Mouse (Mus musculus) brown adipose tissue, adult 24 weeks (tissue): ENCODE results near the gene Tufm. TPM values are rescaled to one million over a fixed set of nuclear protein-coding genes. Genes with fewer than 3 reads are reported as not detected.

Experiments
- H3K27ac ChIP-seq: fragments of 200-500 bp; replicated peaks from 2 replicates; pipeline ENCODE4 v1.5.1; 2012; ENCODE audit warnings: low read depth, mild to moderate bottlenecking, low read length
- H3K4me1 ChIP-seq: fragments of 200-500 bp; 2 replicates; pipeline ENCODE4 v1.6.1; 2012; ENCODE audit warnings: low read length, mixed read lengths; ENCODE audit not compliant: control insufficient read depth, insufficient read depth, insufficient read length
- H3K4me3 ChIP-seq: fragments of 200-500 bp; 2 replicates; pipeline ENCODE4 v1.5.1; 2012; ENCODE audit warnings: low read depth, mild to moderate bottlenecking, low read length, moderate library complexity; ENCODE audit not compliant: insufficient read depth
- polyA plus RNA-seq: library from polyadenylated mRNA; stranded (reverse); fragments of >200 nt; gene quantifications from 2 replicates; pipeline ENCODE4 v1.2.4, GENCODE M21; 2012; ENCODE audit not compliant: missing spikeins, insufficient read depth, insufficient read length

Tufm gene
- polyA plus RNA-seq, 1 experiment = 254 TPM

- H3K27ac ChIP-seq = peak overlapping the region; percentile 82
- H3K4me1 ChIP-seq = no peaks in the 10 kb centered on the region
- H3K4me3 ChIP-seq = peak overlapping the region; percentile 84
Measured at GRCm38 (mm10) chr7:126502023-126502741, 15.0 kb downstream of the Tufm start.

GRCm38 (mm10) chr7:126502751-126503150 lies 15.6 kb downstream of the Tufm start:
- Histone ChIP-seq H3K4me3 (peak overlapping the region; percentile 84), H3K4me1 (no peaks in the 10 kb centered on the region), H3K27ac (peak overlapping the region; percentile 82)

GRCm38 (mm10) chr7:126503273-126503878 lies 16.2 kb downstream of the Tufm start, which contains the start of gene Atxn2l:
Gene Atxn2l, minus strand, starts transcription at chr7:126503437.
- Histone ChIP-seq H3K27ac (peak within 1 kb of the TSS; percentile 82), H3K4me3 (peak within 1 kb of the TSS; percentile 84), H3K4me1 (no peaks in the 10 kb centered on the region)

- Histone ChIP-seq H3K4me3 (no peak overlapping the region), H3K4me1 (no peaks in the 10 kb centered on the region), H3K27ac (no peak overlapping the region)
Measured at GRCm38 (mm10) chr7:126504913-126505312, 17.8 kb downstream of the Tufm start.

GRCm38 (mm10) chr7:126507126-126507778 lies 20.1 kb downstream of the Tufm start:
- no peak overlapping the region for H3K4me3 ChIP-seq
- no peak overlapping the region for H3K27ac ChIP-seq
- H3K4me1 ChIP-seq = no peaks in the 10 kb centered on the region

- Histone ChIP-seq H3K4me1 (no peaks in the 10 kb centered on the region), H3K4me3 (no peak overlapping the region), H3K27ac (no peak overlapping the region)
Measured at GRCm38 (mm10) chr7:126511287-126511686, 24.1 kb downstream of the Tufm start.

- Histone ChIP-seq H3K27ac (no peak overlapping the region), H3K4me1 (no peaks in the 10 kb centered on the region)
Measured at GRCm38 (mm10) chr7:126518261-126518941, 31.2 kb downstream of the Tufm start.

GRCm38 (mm10) chr7:126519513-126519912 lies 32.4 kb downstream of the Tufm start:
- Histone ChIP-seq H3K27ac (no peak overlapping the region), H3K4me3 (no peak overlapping the region), H3K4me1 (no peaks in the 10 kb centered on the region)

More at GRCm38 (mm10) chr7:126518261-126518941, 31.2 kb downstream of the Tufm start:
- no peak overlapping the region for H3K4me3 ChIP-seq

- H3K4me3 ChIP-seq = no peak overlapping the region
- no peaks in the 10 kb centered on the region for H3K4me1 ChIP-seq
- no peak overlapping the region for H3K27ac ChIP-seq
Measured at GRCm38 (mm10) chr7:126523316-126523715, 36.2 kb downstream of the Tufm start.

GRCm38 (mm10) chr7:126528166-126528577 lies 41.0 kb downstream of the Tufm start:
- no peaks in the 10 kb centered on the region for H3K4me1 ChIP-seq
- peak overlapping the region; percentile 14; the same call in 1 of the 2 replicates for H3K4me3 ChIP-seq
- no peak overlapping the region for H3K27ac ChIP-seq

- H3K4me1 ChIP-seq = no peaks in the 10 kb centered on the region
- H3K4me3 ChIP-seq = no peak overlapping the region
- H3K27ac ChIP-seq = no peak overlapping the region
Measured at GRCm38 (mm10) chr7:126533434-126533833, 46.3 kb downstream of the Tufm start.

GRCm38 (mm10) chr7:126535766-126536165 lies 48.6 kb downstream of the Tufm start:
- Histone ChIP-seq H3K27ac (no peak overlapping the region), H3K4me1 (no peaks in the 10 kb centered on the region), H3K4me3 (peak overlapping the region; percentile 58)

DNA sequence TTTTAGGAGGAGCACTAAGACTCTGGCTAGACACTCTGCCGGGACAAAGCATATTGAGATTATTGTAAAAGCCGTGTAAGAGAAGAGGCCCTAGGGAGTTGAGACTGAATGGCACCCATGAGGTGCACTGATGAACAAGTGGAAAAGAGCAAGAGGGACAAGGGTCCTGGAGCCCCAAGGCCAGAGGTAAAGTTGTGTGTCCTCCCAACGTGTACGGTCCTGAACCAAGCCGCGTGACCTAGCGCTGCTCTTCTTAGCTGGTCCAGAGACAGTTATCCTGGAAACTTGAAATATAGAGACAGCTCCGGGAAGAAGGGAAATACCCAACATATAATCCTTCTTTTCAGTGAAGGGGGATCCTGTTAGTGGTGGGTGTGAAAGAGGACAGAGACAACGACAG lies 49.3 kb downstream of the Tufm start:
- Histone ChIP-seq H3K4me3 (no peak overlapping the region), H3K4me1 (no peaks in the 10 kb centered on the region)

GRCm38 (mm10) chr7:126537820-126538585 lies 50.8 kb downstream of the Tufm start:
- H3K4me3 ChIP-seq = no peak overlapping the region
- H3K27ac ChIP-seq = no peak overlapping the region
- no peaks in the 10 kb centered on the region for H3K4me1 ChIP-seq

More for the DNA sequence above, 49.3 kb downstream of the Tufm start:
- H3K27ac ChIP-seq = no peak overlapping the region
